Mouse (Mus musculus): Measurements from ENCODE around the gene 2410004B18Rik.

The 2410004B18Rik gene

DNA sequence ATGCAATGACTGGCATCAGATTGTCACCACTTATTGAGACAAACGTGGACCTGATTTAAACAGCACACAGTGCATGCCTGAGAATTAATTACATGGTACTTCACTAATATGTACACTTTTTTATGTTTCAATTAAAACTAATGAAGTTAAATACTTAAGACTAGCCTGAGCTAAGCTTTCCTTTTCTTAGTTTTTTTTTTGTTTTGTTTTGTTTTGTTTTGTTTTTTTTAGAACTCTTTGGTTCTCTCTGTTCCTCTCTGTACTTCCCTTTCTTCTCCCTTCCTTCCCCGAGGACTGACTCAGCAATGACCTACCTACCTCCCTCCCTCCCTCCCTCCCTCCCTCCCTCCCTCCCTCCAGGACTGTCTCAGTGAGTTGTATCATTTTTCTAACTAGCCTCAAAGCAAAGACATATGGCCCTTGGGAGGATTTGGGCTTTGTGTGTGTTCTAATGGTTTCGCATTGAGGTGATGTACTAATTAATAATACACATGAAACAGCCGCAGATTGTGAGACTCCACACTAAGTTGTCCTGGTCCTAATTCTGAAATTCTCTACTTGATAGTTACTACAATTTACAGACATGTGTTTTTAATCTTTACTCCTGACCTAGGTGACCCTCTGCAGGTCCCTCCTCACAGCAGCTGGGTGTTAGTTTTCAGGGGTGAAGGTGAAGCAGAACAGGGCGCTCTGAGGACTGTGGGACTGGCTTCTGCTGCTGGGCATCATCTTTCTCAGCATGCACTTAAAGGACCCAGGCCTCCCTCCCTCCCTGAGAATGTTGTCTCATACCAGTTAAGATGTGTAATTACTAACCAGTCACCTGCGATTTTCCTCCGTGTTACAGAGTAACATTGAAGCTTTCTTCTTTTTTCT lies 8.1 kb upstream of the 2410004B18Rik start:
- DNase-seq (ENCODE audit: low read depth, low spot score) = no peak

DNA sequence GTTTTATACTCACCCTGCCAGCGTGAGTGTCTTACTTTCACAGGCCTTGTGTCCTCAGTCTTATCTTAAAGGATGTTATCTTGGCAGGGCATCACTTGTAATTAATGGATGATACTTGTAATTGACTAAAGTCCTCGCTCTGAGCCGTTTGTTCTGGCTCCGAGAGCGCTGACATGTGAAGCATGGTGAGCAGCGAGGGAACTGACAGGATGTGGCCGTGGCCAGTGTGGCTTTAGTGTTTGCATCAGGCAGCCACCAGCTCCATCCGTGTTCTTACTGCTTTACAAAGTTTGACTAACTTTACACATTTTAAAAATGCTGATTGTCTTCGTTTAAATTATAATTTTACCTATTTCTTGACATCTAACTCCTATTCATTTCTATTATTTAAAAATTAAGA lies 4.0 kb upstream of the 2410004B18Rik start:
- no peak for DNase-seq (ENCODE audit: low read depth, low spot score)

DNA sequence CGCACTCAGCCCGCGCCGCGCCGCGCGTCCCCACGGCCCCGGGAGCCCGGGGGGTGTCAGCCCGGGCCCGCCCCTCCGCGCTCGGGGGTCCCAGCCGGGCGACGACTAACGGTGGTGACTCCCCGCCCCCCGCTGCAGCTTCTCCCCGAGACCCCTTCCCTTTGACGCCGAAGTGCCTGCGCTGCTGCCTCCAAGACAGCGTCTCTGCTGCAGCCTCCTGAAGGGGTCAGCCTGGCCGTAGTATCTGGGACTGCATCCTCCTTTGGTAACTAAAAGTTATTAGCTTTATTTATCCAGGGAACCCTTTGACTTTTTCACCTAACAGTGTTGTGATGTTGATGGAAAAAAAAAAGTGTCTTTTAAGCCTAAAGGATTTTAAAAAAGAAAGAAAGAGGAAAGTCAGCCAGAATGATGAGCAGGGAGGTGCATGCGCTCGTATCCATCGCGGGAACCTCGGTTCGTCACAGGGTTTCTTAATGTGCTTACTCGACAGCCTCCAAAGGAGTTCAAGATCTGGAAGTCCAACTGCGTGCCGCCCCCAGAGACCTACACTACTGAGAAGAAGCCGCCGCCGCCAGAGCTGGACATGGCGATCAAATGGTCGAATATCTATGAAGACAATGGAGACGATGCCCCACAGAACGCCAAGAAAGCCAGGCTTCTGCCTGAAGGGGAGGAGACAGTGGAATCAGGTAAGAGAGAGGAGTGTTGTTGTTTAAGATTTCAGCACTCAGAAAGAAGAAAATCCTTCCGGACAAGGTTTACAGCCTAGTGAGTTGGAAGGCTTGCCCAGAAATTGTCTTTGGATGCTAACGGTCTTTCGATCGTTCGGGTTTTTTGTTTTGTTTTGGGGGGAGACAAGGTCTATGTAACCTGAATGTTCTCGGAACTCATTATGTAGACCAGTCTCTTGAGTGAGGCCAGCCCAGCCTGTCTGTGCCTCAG lies 863 bp downstream of the 2410004B18Rik start:
- DNase-seq (ENCODE audit: low read depth, low spot score) = no peak

DNA sequence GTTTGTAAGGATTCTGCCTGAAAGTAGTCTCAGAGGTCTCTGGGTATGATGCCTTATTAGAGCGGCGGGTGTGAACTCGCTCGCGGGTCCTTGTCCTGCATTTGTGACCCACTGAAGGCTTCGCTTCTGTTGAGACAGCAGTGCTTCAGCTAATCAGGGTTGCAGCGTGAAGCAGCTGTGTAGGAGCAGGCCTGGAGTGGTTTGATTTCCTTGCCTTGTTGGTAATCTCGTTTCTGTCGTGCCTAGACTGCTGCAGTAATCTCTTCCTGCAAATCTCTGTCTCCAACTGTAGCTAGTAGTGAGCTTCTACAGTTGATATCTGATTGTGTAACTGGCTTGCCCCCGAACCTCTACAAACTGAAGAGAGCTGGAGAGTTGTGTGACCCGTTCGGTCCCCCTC lies 1.6 kb downstream of the 2410004B18Rik start:
- no peak for DNase-seq (ENCODE audit: low read depth, low spot score)

DNA sequence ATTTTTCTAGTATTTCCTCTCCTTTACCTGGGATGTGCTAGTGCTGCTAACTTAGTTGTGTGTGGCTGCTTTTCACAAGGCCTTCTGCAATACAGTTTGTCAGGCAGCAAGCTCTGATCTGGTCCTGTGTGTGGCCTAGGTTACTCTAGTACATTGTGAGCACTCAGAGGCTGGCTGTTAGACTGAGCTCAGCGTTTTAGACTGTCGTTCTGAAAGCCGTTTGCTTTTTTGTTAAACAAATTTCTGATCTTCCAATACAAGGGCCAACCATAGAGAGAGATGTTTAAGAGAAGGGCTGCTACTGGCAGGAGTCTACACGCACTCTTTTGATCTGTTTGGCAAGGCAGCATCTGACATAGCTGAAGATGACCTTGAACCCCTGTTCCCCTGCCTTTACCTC lies 2.2 kb downstream of the 2410004B18Rik start:
- no peak for DNase-seq (ENCODE audit: low read depth, low spot score)

DNA sequence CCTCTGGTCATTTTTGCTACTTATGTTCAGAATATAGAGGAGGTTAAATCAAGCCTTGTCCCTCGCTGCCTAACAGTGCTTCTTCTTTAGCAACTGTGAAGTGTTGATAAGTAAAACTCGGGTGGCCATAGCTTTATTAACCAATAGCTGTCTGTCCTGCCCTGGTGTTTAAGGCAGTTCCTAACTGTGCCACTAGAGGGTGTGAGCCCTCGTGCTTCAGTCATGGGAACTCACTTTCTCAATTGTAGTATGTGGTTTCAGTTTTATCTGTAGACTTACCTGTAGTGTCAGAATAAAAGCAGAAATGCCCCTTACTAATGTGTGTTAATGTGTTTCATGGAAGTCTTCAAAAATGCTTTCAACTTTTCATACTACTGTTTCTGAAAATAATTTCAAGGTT lies 4.2 kb downstream of the 2410004B18Rik start:
- peak; percentile 77 for DNase-seq (ENCODE audit: low read depth, low spot score)

DNA sequence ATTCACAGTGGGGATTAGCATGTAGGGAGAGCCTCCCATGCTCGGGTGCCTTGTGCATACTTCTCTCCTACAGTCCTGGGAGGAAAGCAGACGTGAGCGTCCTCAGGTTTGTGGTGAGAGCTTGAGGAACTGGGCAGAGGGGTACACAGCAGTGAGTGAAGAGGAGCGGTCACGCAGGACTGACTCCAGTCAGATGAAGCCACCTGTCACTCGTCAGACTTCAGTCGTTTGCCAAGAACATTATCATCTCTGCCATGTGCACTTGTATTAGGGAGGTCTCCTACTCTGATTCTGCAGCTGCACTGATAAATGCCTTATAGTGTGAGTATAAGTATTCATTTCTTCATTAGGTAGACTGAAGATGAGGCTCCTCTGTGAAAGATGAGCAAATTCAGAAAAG lies 6.5 kb downstream of the 2410004B18Rik start:
- no peak for DNase-seq (ENCODE audit: low read depth, low spot score)

DNA sequence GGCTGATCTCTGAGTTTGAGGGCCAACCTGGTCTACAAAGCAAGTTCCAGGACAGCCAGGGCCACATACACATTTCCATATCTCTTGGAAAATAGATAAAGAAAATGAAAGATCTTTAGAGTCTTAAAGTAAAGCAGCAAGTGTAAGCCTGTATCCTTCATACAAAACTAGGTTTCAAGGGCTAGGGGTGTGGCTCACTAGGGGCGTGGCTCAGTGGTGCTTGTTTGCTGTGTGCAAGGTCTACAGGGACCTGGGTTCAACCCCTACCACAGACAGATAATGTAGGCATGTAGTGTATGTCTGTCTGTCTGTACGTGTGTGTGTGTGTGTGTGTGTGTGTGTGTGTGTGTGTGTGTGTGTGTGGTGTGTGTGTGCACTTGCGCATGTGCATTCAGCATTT lies 8.1 kb downstream of the 2410004B18Rik start:
- DNase-seq (ENCODE audit: low read depth, low spot score) = no peak

DNA sequence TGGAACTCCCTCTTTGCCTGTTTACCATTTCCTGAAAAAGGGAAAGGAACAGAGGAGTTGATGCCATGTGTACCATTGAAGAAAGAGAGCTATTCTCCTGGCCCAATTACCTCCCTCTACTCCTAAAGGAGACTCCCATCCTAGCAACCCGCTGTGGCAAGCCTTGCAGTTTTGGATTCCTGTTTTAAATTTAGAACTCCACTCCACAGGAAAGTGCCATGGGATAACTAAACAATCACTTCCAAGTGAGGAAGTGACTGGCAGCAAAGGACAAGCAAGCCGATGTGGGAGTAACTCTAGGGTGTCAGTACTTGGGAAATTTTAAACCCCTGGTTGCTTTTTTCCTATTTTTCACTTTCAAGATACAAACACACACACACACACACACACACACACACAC lies 8.8 kb downstream of the 2410004B18Rik start:
- peak; percentile 22 for DNase-seq (ENCODE audit: low read depth, low spot score)

DNA sequence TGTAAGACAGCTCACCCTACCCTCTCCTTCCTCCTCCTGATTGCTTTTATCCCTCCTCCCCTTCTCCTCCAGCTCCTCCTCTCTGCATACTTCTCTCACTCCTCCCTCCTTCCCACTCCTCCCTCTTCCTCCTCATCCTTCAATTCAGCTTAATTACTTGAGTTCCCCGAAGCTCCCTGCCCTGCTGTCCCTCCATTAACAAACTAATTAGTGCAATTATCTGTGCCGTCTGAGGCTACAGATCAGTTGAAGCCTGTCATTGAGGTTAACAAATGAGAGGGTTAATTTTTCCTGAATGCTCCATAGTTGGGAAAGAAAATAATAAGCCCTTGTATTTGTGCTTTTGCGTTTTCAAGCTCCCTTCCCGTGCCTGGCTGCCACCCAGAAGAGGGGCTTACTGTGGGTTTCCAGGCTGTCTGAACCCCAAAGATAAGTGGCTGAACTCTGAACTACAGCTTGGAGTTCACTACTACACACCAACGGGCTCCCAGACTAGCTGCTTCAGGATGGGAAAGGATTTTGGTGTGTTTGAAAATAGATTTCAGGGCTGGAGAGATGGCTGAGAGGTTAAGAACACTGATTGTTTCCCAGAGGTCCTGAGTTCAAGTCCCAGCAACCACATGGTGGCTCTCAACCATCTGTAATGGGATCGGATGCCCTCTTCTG lies 9.9 kb downstream of the 2410004B18Rik start:
- no peak for DNase-seq (ENCODE audit: low read depth, low spot score)

DNA sequence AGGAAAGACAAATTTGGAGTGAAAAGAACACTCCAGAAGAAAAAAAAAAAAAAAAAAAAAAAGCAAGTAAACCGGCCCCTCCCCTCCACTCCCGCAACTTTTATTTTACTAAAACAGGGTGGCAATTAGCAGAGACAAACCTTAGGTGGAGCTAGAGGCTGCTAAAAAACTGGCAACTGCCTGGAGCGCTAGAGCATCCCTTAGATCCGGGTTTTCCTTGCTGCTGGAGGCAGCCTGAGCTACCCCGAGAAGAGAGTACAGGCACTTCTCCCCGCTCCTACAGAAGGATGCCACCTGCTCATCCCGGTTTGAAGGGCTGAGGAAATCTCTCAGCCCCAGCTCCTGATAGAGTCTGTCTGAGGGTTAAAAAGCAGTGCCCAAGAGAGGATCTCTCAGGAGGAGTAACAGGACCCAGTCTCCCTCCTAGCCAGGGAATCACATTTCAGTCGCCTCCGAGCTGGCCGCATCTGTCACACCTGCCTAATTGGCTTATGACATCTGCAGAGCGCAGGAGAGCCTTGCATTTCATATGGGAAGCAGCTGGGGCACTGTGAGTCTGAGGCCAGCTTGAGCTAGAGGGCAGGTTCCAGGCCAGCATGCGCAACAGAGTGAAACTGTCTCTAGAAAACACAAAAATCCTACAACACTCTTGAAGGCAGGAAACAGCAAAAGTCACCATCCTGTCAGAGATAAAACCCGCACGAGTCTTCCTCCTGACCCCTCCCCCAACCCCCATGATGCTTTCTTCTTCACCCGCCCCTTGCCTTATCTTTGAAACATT lies 12.4 kb downstream of the 2410004B18Rik start:
- peak; percentile 94 for DNase-seq (ENCODE audit: low read depth, low spot score)

DNA sequence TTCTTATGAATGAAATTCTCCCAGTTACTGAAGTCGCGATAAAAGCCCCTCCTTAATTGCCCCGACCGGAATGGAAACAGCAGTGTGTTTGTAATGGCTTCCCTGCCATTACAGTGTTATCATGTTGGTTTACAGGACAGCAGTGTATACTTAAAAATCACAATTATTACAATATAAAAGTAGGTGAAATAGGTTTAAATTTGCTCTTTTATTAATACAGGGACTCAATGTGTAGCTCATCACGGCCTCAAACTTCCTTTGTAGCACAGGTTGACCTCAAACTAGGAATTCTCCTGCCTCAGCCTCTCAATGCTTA lies 13.0 kb downstream of the 2410004B18Rik start:
- no peak for DNase-seq (ENCODE audit: low read depth, low spot score)

DNA sequence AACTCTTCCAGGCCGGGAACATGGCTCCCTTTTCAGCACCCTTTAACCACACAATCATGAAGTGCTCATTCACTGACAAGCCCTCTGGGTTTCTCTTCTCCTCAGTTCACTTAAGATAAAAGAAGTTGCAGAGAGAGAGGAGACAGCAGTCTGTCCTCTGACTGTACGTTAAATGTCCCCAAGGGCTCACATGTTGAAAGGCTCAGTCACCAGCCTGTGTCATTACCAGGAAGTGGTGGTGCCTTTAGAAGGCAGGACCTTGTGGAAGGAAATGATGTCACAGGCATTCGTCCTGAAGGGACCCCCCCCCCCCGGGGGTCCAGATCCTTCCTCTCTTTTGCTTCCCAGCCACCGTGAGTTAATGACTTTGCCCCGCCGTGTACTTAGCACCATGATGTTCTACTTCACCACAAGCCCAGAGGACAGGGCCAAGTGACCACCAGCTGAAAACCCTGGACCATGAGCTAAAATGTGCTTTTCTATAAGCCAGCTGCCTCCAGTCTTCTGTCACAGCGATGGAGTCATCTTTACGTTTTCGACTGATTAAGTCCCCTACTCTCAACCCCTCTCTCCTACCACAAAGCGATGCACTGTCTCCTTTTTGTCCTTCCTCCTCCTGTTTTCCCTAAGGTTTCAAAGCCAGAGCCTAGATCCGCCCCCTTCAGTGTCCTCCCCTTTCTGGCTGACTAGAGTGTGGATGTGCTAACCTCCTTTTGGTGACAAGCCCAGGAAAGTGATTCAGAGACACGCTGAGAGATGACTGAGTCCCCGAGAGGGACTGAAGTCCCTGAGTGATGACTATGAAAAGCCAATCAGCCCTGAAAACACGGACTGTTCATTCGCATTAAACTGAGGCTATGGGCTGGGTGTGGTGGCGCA lies 13.7 kb downstream of the 2410004B18Rik start:
- DNase-seq (ENCODE audit: low read depth, low spot score) = peak; percentile 62

DNA sequence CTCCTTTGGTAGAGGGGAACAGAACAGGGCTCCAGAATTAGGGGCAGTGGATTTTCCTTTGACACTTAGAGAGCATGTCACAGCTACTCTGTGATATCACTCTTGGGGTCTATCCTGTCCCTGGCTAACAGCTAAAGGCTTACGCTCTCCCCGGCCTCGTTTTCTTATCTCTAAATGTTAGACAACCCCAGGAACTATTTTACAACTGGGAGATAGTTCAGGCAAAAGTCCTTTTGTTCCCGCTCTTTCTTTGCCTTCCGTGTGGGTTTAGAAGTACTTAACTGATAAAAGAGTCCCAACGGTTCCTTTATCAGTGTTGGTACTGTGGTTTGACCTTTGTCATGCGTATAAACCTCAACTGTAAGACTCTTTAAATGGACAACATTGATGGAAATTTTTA lies 15.1 kb downstream of the 2410004B18Rik start:
- no peak for DNase-seq (ENCODE audit: low read depth, low spot score)

DNA sequence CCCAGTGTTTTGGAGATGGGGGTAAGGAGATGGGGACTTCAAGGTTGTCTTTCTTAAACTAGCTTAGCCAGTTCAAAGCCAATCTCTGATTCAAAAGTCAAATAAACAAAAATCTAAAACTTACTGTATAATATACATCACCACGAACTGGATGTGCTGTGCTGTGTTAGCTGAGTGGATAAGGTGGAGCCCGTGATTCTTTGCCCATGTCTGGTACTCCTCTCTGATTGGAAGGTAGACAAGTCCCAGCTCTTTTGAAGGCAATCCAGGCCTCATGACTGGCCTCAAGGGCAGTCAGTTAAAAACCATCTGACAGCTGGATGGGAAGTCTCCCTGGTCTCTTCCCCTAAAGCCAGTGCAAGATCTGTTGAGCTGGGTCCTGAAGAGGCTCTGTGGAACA lies 15.6 kb downstream of the 2410004B18Rik start:
- no peak for DNase-seq (ENCODE audit: low read depth, low spot score)

DNA sequence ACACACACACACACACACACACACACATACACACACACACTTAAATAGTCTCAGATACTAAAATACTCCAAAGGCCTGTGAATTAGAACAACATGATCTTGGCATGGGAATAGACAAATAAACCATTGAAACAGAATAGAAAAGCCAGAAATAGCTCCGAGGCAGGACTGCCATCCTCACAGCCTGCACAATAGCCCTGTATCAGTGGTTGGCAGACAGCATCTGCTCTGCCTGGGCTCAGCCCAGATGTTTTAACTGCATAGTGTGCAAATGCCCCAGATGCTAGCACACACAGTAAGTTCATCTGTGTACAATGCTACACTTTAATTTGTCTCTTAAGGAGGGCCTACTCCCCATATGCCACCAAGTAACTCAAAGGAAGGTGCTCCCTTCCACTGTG lies 22.0 kb downstream of the 2410004B18Rik start:
- peak; percentile 75 for DNase-seq (ENCODE audit: low read depth, low spot score)

DNA sequence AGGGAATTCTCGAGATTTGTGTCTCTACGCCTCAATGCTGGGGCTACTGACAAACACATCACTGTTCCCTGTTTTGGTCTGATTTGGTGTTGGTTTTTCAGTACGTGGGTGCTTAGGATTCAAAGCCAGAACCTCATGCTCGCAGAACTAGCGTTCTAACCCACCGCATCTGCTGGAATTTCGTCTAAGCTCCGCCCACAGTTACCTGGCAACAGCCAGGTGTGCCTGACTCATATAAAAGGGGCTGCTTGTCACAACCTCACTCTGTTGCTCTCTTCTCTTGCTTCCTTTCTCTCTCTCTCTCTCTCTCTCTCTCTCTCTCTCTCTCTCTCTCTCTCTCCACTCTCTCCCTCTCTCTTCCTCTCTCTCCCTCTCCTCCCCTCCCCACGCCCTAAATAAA lies 24.6 kb downstream of the 2410004B18Rik start:
- DNase-seq (ENCODE audit: low read depth, low spot score) = no peak

DNA sequence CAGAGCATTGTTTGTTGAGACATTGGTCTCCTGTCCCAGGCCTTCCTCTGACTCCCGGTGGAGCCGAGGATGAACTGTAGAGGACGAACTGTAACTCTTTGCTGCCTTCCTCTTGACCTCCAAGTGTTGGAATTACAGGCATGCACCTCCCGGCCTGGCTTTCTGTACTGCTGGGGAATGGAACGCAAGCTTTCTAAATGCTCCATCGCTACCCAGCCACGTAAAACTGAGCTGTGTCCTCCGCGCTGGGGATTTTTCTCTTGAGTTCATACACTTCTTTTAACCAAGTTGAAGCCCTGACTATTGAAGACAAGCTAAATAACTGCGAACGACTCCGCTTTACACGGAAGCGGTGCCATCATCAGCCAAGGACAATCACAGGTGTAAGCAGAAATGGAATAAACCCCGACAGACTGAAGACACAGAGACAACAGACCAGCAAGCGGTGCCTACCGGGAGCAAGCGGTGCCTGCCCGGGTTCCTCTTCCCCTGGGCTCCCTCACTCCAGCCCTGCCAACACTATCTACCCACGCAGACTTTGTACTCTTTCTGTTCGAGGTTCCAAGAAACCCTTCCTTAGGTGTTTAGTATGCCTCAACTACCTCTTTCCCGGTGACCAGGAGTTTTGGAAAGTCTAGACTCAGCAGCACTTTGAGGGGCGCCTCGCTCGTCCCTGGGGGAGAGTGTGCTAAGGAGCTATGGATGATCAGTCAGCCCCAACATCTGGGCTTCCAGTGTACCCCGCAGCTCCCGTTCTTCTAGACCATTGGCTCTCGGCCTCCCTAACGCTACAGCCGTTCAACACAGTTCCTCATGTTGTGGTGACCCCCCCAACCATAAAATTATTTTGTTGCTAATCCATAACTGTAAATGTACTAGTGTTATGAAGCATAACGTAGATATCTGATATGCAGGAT lies 25.5 kb downstream of the 2410004B18Rik start:
- no peak for DNase-seq (ENCODE audit: low read depth, low spot score)

DNA sequence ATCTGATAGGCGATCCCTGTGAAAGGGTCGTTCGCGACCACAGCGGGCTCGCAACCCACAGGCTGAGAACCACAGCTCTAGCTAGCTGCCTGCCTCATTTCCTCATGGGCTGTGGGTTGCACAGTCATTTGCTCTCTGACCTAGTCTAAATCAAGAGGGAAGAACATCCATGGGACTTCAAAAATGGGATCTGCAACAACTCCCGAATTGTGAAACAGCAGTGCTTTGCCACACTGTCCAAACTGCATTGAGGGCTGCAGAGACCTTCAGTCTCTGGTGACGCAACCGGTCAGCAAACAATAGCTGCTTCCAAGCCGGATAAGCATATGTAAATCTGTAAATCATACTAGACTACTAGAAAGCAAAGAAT lies 26.2 kb downstream of the 2410004B18Rik start:
- no peak for DNase-seq (ENCODE audit: low read depth, low spot score)
